Mouse (Mus musculus): ENCODE results near the gene Inpp5f. TPM values are rescaled to one million over a fixed set of nuclear protein-coding genes. Genes with fewer than 3 reads are reported as not detected.

Inpp5f gene
- polyA plus RNA-seq, 1 experiment from 2014 or later: 20.1 TPM

- Histone ChIP-seq H3K36me3 (ENCODE audit: control insufficient read depth, insufficient read depth, low read length) (no peaks in the 10 kb centered on the region), H3K27me3 (replicated peaks; ENCODE audit: control insufficient read depth, insufficient read depth, low read length) (no peaks in the 10 kb centered on the region), H3K4me3 (ENCODE audit: low read depth, low read length) (no peak overlapping the region), H3K4me1 (ENCODE audit: control insufficient read depth, insufficient read depth, low read length) (no peaks in the 10 kb centered on the region), H3K4me2 (ENCODE audit: low read depth, low read length) (no peak overlapping the region), H3K27ac (replicated peaks; ENCODE audit: low read depth, low read length) (no peak overlapping the region), H3K9ac (ENCODE audit: low read depth, low read length) (no peak overlapping the region), H3K9me3 (ENCODE audit: control insufficient read depth, low read length) (no peaks in the 10 kb centered on the region)
- ATAC-seq (ENCODE audit: low read depth) (no peak), DNase-seq (ENCODE audit: low spot score) (no peak)
- 90% methylated on average over 5 of the region's 5 CpGs for WGBS
These were observed 35.9 kb upstream of the Inpp5f start for GRCm38 (mm10) chr7:128575211-128575610.

GRCm38 (mm10) chr7:128575794-128576193 is 35.3 kb upstream of the Inpp5f start:
- no peak for ATAC-seq (ENCODE audit: low read depth)
- no peaks in the 10 kb centered on the region for H3K9me3 ChIP-seq (ENCODE audit: control insufficient read depth, low read length)
- no peak overlapping the region for H3K9ac ChIP-seq (ENCODE audit: low read depth, low read length)
- no peak overlapping the region for H3K4me3 ChIP-seq (ENCODE audit: low read depth, low read length)
- no peaks in the 10 kb centered on the region for H3K27me3 ChIP-seq (replicated peaks; ENCODE audit: control insufficient read depth, insufficient read depth, low read length)
- WGBS: 53% methylated on average over 2 of the region's 2 CpGs
- no peak overlapping the region for H3K4me2 ChIP-seq (ENCODE audit: low read depth, low read length)
- no peaks in the 10 kb centered on the region for H3K36me3 ChIP-seq (ENCODE audit: control insufficient read depth, insufficient read depth, low read length)
- DNase-seq (ENCODE audit: low spot score): no peak
- no peaks in the 10 kb centered on the region for H3K4me1 ChIP-seq (ENCODE audit: control insufficient read depth, insufficient read depth, low read length)
- no peak overlapping the region for H3K27ac ChIP-seq (replicated peaks; ENCODE audit: low read depth, low read length)

GRCm38 (mm10) chr7:128577607-128578006 is 33.5 kb upstream of the Inpp5f start:
- H3K4me2 ChIP-seq (ENCODE audit: low read depth, low read length): no peak overlapping the region
- H3K27ac ChIP-seq (replicated peaks; ENCODE audit: low read depth, low read length): no peak overlapping the region
- no peaks in the 10 kb centered on the region for H3K36me3 ChIP-seq (ENCODE audit: control insufficient read depth, insufficient read depth, low read length)
- ATAC-seq (ENCODE audit: low read depth) (no peak), DNase-seq (ENCODE audit: low spot score) (no peak)
- H3K4me1 ChIP-seq (ENCODE audit: control insufficient read depth, insufficient read depth, low read length): peaks cover 6% of the 10 kb centered on the region; the same call in 1 of the 2 replicates
- no peak overlapping the region for H3K4me3 ChIP-seq (ENCODE audit: low read depth, low read length)
- WGBS: 31% methylated on average over 1 of the region's 1 CpGs
- no peaks in the 10 kb centered on the region for H3K9me3 ChIP-seq (ENCODE audit: control insufficient read depth, low read length)
- no peak overlapping the region for H3K9ac ChIP-seq (ENCODE audit: low read depth, low read length)
- H3K27me3 ChIP-seq (replicated peaks; ENCODE audit: control insufficient read depth, insufficient read depth, low read length): no peaks in the 10 kb centered on the region

DNA sequence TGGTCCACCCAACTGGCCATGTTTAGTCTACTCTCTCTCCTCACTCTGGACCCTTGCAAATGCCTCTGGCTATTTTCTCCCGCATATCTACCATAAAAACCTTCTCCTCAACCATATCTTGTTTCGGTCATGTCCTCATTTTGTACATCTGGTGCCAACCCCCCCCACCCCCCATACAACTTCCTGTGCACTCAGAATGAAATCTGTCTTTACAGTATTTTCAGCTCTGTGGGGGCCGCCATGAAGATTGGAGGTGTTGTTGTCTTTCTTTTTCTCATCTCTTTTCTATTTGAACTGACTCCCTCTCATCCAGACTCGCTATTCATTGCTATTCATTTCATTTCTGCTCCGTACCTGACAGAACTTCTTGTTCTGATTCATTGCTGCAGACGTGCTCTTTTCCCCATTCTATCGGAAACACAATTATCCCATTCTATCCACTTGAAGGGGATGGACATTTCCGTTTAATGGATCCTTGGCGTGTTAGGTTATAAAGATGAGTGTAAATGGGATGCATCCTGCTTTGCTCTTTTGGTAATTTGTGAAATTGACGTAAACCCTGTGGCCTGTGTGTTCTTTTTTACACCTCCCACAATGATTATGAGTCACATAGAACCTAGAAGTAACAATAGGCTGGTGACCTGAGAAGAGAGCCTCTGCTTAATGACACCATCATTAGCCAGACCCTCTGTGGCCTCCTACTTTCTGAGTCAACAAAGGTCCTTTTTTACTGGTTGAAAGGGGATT is 32.8 kb upstream of the Inpp5f start:
- H3K9me3 ChIP-seq (ENCODE audit: control insufficient read depth, low read length): no peaks in the 10 kb centered on the region
- H3K9ac ChIP-seq (ENCODE audit: low read depth, low read length): no peak overlapping the region
- ATAC-seq (ENCODE audit: low read depth) (no peak), DNase-seq (ENCODE audit: low spot score) (no peak)
- peaks cover 6% of the 10 kb centered on the region; the same call in 1 of the 2 replicates for H3K4me1 ChIP-seq (ENCODE audit: control insufficient read depth, insufficient read depth, low read length)
- no peak overlapping the region for H3K4me3 ChIP-seq (ENCODE audit: low read depth, low read length)
- no peak overlapping the region for H3K27ac ChIP-seq (replicated peaks; ENCODE audit: low read depth, low read length)
- WGBS: 70% methylated on average over 10 of the region's 10 CpGs
- H3K36me3 ChIP-seq (ENCODE audit: control insufficient read depth, insufficient read depth, low read length): no peaks in the 10 kb centered on the region
- H3K4me2 ChIP-seq (ENCODE audit: low read depth, low read length): no peak overlapping the region
- no peaks in the 10 kb centered on the region for H3K27me3 ChIP-seq (replicated peaks; ENCODE audit: control insufficient read depth, insufficient read depth, low read length)

DNA sequence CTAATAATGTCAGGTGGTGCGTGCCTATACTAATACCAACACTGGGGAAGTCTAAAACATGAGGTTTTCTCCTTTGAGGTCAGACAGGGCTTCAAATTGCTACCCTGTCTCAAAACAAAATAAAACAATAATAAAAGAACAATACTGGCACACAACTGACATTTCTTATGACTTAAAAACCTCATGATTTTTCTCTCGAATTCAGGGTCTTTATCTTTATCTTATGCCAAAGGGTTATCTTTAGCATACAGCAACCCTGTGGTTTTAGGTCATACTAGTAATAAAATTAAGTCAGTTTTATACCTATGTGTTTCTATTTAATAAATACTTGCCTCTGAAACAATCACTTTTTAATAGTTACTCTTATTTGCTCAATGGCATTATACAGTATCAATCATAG is 31.7 kb upstream of the Inpp5f start:
- Histone ChIP-seq H3K4me2 (ENCODE audit: low read depth, low read length) (no peak overlapping the region), H3K9me3 (ENCODE audit: control insufficient read depth, low read length) (no peaks in the 10 kb centered on the region), H3K4me3 (ENCODE audit: low read depth, low read length) (no peak overlapping the region), H3K27ac (replicated peaks; ENCODE audit: low read depth, low read length) (no peak overlapping the region), H3K9ac (ENCODE audit: low read depth, low read length) (no peak overlapping the region), H3K36me3 (ENCODE audit: control insufficient read depth, insufficient read depth, low read length) (no peaks in the 10 kb centered on the region), H3K4me1 (ENCODE audit: control insufficient read depth, insufficient read depth, low read length) (peaks cover 6% of the 10 kb centered on the region; the same call in 1 of the 2 replicates), H3K27me3 (replicated peaks; ENCODE audit: control insufficient read depth, insufficient read depth, low read length) (no peaks in the 10 kb centered on the region)
- DNase-seq (ENCODE audit: low spot score): no peak
- 81% methylated on average over 2 of the region's 2 CpGs for WGBS
- no peak for ATAC-seq (ENCODE audit: low read depth)

- H3K4me3 ChIP-seq (ENCODE audit: low read depth, low read length): no peak overlapping the region
- no peak overlapping the region for H3K9ac ChIP-seq (ENCODE audit: low read depth, low read length)
- peaks cover 6% of the 10 kb centered on the region; the same call in 1 of the 2 replicates for H3K4me1 ChIP-seq (ENCODE audit: control insufficient read depth, insufficient read depth, low read length)
- DNase-seq (ENCODE audit: low spot score) (no peak), ATAC-seq (ENCODE audit: low read depth) (no peak)
- no peak overlapping the region for H3K27ac ChIP-seq (replicated peaks; ENCODE audit: low read depth, low read length)
- H3K9me3 ChIP-seq (ENCODE audit: control insufficient read depth, low read length): 0 out of 2 replicates have a peak, but pooled peaks cover 3% of the 10 kb centered on the region
- H3K4me2 ChIP-seq (ENCODE audit: low read depth, low read length): no peak overlapping the region
- no peaks in the 10 kb centered on the region for H3K27me3 ChIP-seq (replicated peaks; ENCODE audit: control insufficient read depth, insufficient read depth, low read length)
- no peaks in the 10 kb centered on the region for H3K36me3 ChIP-seq (ENCODE audit: control insufficient read depth, insufficient read depth, low read length)
- 94% methylated on average over 6 of the region's 6 CpGs for WGBS
These were observed 30.8 kb upstream of the Inpp5f start for GRCm38 (mm10) chr7:128580318-128580717.

GRCm38 (mm10) chr7:128581864-128582484 is 29.2 kb upstream of the Inpp5f start:
- DNase-seq (ENCODE audit: low spot score): peak; percentile 64
- Histone ChIP-seq H3K9ac (ENCODE audit: low read depth, low read length) (no peak overlapping the region), H3K27ac (replicated peaks; ENCODE audit: low read depth, low read length) (no peak overlapping the region), H3K4me2 (ENCODE audit: low read depth, low read length) (no peak overlapping the region), H3K27me3 (replicated peaks; ENCODE audit: control insufficient read depth, insufficient read depth, low read length) (no peaks in the 10 kb centered on the region), H3K4me3 (ENCODE audit: low read depth, low read length) (no peak overlapping the region), H3K9me3 (ENCODE audit: control insufficient read depth, low read length) (0 out of 2 replicates have a peak, but pooled peaks cover 3% of the 10 kb centered on the region), H3K4me1 (ENCODE audit: control insufficient read depth, insufficient read depth, low read length) (peaks cover 6% of the 10 kb centered on the region; the same call in 1 of the 2 replicates), H3K36me3 (ENCODE audit: control insufficient read depth, insufficient read depth, low read length) (no peaks in the 10 kb centered on the region)
- ATAC-seq (ENCODE audit: low read depth): no peak
- WGBS: 73% methylated on average over 15 of the region's 15 CpGs

- H3K9me3 ChIP-seq (ENCODE audit: control insufficient read depth, low read length): 0 out of 2 replicates have a peak, but pooled peaks cover 3% of the 10 kb centered on the region
- ATAC-seq (ENCODE audit: low read depth) (0 out of 2 replicates have a peak, but pooled peaks have one; percentile 37), DNase-seq (ENCODE audit: low spot score) (peak; percentile 36)
- H3K4me3 ChIP-seq (ENCODE audit: low read depth, low read length): no peak overlapping the region
- H3K27me3 ChIP-seq (replicated peaks; ENCODE audit: control insufficient read depth, insufficient read depth, low read length): no peaks in the 10 kb centered on the region
- H3K27ac ChIP-seq (replicated peaks; ENCODE audit: low read depth, low read length): no peak overlapping the region
- H3K4me2 ChIP-seq (ENCODE audit: low read depth, low read length): no peak overlapping the region
- no peaks in the 10 kb centered on the region for H3K36me3 ChIP-seq (ENCODE audit: control insufficient read depth, insufficient read depth, low read length)
- 73% methylated on average over 6 of the region's 6 CpGs for WGBS
- H3K9ac ChIP-seq (ENCODE audit: low read depth, low read length): no peak overlapping the region
- H3K4me1 ChIP-seq (ENCODE audit: control insufficient read depth, insufficient read depth, low read length): peaks cover 6% of the 10 kb centered on the region; the same call in 1 of the 2 replicates
These were observed 27.7 kb upstream of the Inpp5f start for GRCm38 (mm10) chr7:128583213-128583948.

Data from embryonic facial prominence, embryonic 14.5 days (tissue).